Mouse (Mus musculus): ENCODE results near the gene Gm10134.

DNA sequence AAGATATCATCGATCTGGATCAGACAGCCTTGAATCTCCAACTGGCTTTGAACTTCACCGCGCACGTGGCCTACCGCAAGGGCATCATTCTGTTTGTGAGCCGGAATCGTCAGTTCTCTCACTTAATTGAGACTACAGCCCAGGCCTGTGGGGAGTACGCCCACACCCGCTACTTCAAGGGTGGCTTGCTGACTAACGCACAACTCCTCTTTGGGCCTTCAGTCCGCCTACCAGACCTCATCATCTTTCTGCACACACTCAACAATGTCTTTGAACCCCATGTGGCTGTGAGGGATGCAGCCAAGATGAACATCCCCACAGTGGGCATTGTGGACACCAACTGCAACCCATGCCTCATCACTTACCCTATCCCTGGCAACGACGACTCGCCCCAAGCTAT is 36.4 kb upstream of the Gm10134 start:
- no peak for TF ChIP-seq CTCF (IDR thresholded peaks at IDR 0.05; ENCODE audit: low read depth, low read length)
- TF ChIP-seq POLR2A (IDR thresholded peaks at IDR 0.05; ENCODE audit: extremely low read depth, insufficient read depth, low read length) = no peak
